Mouse (Mus musculus) heart, adult 2 months (tissue): ENCODE results near the gene Rapgefl1. TPM values are rescaled to one million over a fixed set of nuclear protein-coding genes. Genes with fewer than 3 reads are reported as not detected.

ENCODE experiments used
- DNase-seq, 2 experiments: peaks; one replicate each; pipeline ENCODE4 v3.0.0; 2021
- H3K27ac ChIP-seq: fragments of 200-600 bp; 2 replicates; pipeline ENCODE4 v1.8.1; 2022
- H3K27me3 ChIP-seq: fragments of 200-500 bp; 2 replicates; pipeline ENCODE4 v1.6.1; 2012; ENCODE audit warnings: mild to moderate bottlenecking, low read length, inconsistent platforms, mixed read lengths; ENCODE audit not compliant: control insufficient read depth, insufficient read depth
- H3K36me3 ChIP-seq: fragments of 200-500 bp; 2 replicates; pipeline ENCODE4 v1.6.1; 2012; ENCODE audit warnings: low read length, inconsistent platforms; ENCODE audit not compliant: control insufficient read depth, insufficient read depth
- H3K4me1 ChIP-seq: fragments of 200-500 bp; 2 replicates; pipeline ENCODE4 v1.6.1; 2011; ENCODE audit warnings: low read length; ENCODE audit not compliant: control insufficient read depth, insufficient read depth
- H3K4me3 ChIP-seq: fragments of 200-600 bp; 2 replicates; pipeline ENCODE4 v1.8.1; 2022
- H3K79me2 ChIP-seq: fragments of 200-500 bp; replicated peaks from 2 replicates; pipeline ENCODE4 v1.6.1; 2012; ENCODE audit warnings: mild to moderate bottlenecking, inconsistent platforms, low read length, moderate library complexity, mixed read lengths; ENCODE audit not compliant: control insufficient read depth, insufficient read depth
- H3K9ac ChIP-seq: fragments of 200-500 bp; 2 replicates; pipeline ENCODE4 v1.6.1; 2012; ENCODE audit warnings: low read depth, mild to moderate bottlenecking, control low read depth, inconsistent platforms, low read length, mixed read lengths
- CTCF ChIP-seq: fragments of 200-600 bp; IDR thresholded peaks from 2 replicates; pipeline ENCODE4 v1.8.1; 2022; ENCODE audit warnings: antibody characterized with exemption, mild to moderate bottlenecking, moderate library complexity
- EP300 ChIP-seq: fragments of 200-500 bp; IDR thresholded peaks from 2 replicates; pipeline ENCODE4 v1.6.1; 2011; ENCODE audit warnings: low read depth, low read length, control low read depth; ENCODE audit not compliant: insufficient read depth
- POLR2A ChIP-seq: fragments of 200-500 bp; IDR thresholded peaks from 2 replicates; pipeline ENCODE4 v1.6.1; 2011; ENCODE audit warnings: mild to moderate bottlenecking, low read depth, low read length, control low read depth; ENCODE audit not compliant: insufficient read depth
- WGBS: fragments of 180-500 bp; shearing (Covaris S2); methylation state at CpG from one replicate; pipeline ENCODE4 v1.1.7; 2018; 5-methylcytosine and 5-hydroxymethylcytosine counted together
- intact Hi-C: fragments of 180-260 bp; cut with DNase I; formaldehyde crosslinking; loops from one replicate; pipeline ENCODE4 v1.15.1; 2025
- polyA plus RNA-seq: library from polyadenylated mRNA; depleted of rRNA; stranded (reverse); fragments of >200 nt; gene quantifications from 2 replicates; pipeline ENCODE4 v1.2.3, GENCODE M21; 2012
- total RNA-seq, 2 experiments: library from RNA; stranded (reverse); gene quantifications; 2 replicates each; pipeline ENCODE4 v1.2.3; 2021

Gene Rapgefl1
- total and polyA plus RNA-seq, 3 experiments, result 0.50 to 3.0 (median 0.77) TPM

DNA sequence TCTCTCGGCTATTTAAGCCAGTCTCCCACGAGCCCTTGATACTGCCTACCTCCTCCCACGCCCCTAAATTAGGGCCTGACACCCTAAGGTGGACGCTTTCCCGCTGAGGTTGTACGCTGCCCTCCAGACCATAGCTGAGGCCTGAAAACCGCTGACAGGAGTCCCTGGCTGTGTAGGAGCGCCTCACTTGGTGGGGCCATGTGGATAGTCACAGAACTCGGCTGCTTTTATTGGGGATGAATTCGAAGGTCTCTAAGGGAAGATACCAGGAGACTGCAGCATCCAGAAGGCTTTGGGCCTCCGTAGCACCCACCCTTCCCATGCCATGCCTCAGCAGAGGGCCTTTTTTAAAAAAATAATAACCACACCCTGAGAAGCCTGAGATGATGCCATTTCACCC lies 1.3 kb downstream of the Rapgefl1 start:
- intact Hi-C loops, result no loop called here
- Histone ChIP-seq H3K36me3 (no peaks in the 10 kb centered on the region), H3K79me2 (no peaks in the 10 kb centered on the region), H3K4me1 (peaks cover 1% of the 10 kb centered on the region; the same call in 1 of the 2 replicates), H3K9ac (no peak overlapping the region), H3K27ac (no peak overlapping the region), H3K4me3 (no peak overlapping the region), H3K27me3 (no peaks in the 10 kb centered on the region)
- WGBS, result 77% methylated on average over 11 of the region's 11 CpGs
- no peak for DNase-seq
- TF ChIP-seq CTCF (no peak), POLR2A (no peak), EP300 (no peak)

DNA sequence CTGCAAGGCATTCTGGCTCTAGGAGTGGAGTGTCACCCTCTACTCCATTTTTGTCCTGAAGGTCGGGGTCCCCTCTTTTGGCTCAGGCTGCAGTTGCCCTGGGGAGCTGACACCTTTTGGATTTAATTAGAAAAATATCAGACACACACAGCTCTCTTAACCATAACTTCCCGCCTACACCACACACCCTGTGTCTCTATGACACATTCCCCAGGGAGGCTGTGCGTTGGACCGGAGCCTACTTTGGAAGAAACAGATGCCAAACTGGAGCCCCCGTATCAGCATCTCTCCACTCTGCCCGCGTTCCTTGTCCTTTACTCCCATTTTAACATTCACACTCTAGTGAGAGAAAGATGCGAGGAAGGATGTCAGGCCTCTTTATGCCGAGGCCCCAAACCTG lies 1.9 kb downstream of the Rapgefl1 start:
- Histone ChIP-seq H3K36me3 (no peaks in the 10 kb centered on the region), H3K27me3 (no peaks in the 10 kb centered on the region), H3K4me3 (no peak overlapping the region), H3K27ac (no peak overlapping the region), H3K4me1 (peaks cover 1% of the 10 kb centered on the region; the same call in 1 of the 2 replicates), H3K79me2 (no peaks in the 10 kb centered on the region), H3K9ac (no peak overlapping the region)
- 59% methylated on average over 9 of the region's 9 CpGs for WGBS
- TF ChIP-seq CTCF (no peak), EP300 (no peak), POLR2A (no peak)
- DNase-seq, result no peak
- intact Hi-C loops, result no loop called here

DNA sequence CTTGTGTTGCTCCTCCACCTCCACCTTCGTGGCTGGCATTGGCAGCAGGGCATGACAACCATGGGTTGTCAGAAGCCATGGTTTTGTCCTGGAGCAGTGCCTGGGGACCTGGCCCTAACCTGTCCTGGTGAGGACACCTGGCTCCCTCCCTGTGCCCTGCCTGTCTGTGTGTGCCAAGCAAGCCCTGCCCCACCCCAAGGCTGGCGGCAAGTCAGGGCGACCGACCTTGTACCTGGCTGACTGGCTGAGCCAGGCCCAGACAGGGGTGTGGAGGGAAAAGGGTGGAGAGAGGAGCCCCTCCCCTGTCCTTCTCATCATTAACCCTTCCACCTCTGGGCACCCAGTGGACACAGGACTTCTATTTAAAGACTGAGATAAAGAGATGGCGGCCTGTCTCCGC lies 2.8 kb downstream of the Rapgefl1 start:
- Histone ChIP-seq H3K27ac (no peak overlapping the region), H3K9ac (no peak overlapping the region), H3K79me2 (no peaks in the 10 kb centered on the region), H3K4me1 (peaks cover 1% of the 10 kb centered on the region; the same call in 1 of the 2 replicates), H3K4me3 (no peak overlapping the region), H3K27me3 (no peaks in the 10 kb centered on the region), H3K36me3 (no peaks in the 10 kb centered on the region)
- WGBS, result 50% methylated on average over 6 of the region's 6 CpGs
- no peak for TF ChIP-seq POLR2A
- TF ChIP-seq EP300, result no peak
- no peak for TF ChIP-seq CTCF
- intact Hi-C loops, result no loop called here
- DNase-seq, result no peak

DNA sequence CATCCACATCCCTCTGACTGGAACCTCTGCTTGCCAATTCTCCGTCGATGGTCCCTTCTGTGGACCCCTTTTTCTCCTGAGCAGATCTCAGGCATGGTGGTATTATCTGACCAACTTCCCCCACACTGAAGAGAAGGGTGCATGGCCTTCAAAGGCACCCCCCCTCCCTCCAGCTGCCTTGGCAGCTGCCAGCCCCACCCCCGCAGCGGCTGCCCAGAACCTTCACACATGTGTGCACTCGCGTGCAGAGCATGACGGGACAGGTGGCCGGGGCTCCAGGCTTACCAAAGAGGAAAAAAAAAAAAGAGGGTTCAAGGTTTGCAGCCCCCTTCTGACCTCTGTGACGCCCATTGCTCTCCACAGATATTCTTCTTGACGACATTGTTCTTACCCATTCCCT lies 3.3 kb downstream of the Rapgefl1 start:
- intact Hi-C loops, result no loop called here
- 68% methylated on average over 10 of the region's 10 CpGs for WGBS
- Histone ChIP-seq H3K79me2 (no peaks in the 10 kb centered on the region), H3K27me3 (no peaks in the 10 kb centered on the region), H3K4me1 (peaks cover 1% of the 10 kb centered on the region; the same call in 1 of the 2 replicates), H3K4me3 (no peak overlapping the region), H3K9ac (no peak overlapping the region), H3K36me3 (no peaks in the 10 kb centered on the region), H3K27ac (no peak overlapping the region)
- DNase-seq, result no peak
- no peak for TF ChIP-seq POLR2A
- no peak for TF ChIP-seq CTCF
- TF ChIP-seq EP300, result no peak

DNA sequence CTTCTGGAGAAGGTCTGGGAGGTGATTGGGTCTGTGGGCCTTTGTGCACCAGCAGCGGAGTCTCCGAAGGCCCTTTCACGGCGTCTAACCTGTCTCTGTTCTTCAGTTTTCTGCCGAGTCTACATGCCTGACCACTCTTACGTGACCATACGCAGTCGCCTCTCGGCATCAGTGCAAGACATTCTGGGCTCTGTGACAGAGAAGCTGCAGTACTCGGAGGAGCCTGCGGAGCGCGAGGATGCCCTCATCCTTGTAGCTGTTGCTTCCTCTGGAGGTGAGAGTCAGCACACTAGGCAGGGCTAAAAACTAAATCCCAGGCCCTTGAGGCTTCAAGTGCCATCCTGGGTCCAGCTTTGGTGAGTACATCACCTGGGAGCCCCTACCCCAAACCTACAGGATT lies 9.4 kb downstream of the Rapgefl1 start:
- no peaks in the 10 kb centered on the region for H3K36me3 ChIP-seq
- intact Hi-C loops, result no loop called here

DNA sequence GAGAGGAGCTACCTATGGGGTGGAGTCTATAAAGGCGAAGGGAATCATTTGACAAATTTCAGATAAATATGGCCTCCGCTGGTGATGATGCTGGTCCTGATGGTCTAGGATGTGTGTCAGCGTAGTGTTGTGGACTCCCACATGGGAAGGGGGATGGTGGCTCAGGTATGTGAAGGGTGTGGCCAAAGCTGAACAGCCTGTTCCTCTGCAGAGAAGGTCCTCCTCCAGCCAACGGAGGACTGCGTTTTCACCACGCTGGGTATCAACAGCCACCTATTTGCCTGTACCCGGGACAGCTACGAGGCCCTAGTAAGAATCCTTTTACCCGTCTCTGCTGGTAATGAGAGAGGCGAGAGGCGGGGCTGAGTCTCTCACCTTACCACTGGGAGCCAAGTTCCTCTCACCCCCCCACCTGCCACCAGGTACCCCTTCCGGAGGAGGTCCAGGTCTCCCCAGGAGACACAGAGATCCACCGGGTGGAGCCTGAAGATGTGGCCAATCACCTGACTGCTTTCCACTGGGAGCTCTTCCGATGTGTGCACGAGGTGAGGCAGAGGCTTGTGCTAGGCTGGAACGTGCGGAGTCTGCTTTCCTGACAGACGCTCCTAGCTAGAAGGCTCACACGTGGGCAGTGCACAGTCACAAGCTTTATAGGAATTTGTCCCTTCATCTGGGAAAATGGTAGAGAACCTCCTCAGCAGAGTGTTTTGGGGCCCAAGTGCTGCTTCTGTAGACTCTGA lies 10.4 kb downstream of the Rapgefl1 start:
- H3K4me1 ChIP-seq, result no peaks in the 10 kb centered on the region
- no peak overlapping the region for H3K4me3 ChIP-seq
- DNase-seq, result no peak
- intact Hi-C loops, result no loop called here
- no peaks in the 10 kb centered on the region for H3K27me3 ChIP-seq
- TF ChIP-seq EP300 (no peak), POLR2A (no peak), CTCF (no peak)
- no peak overlapping the region for H3K27ac ChIP-seq
- 62% methylated on average over 19 of the region's 19 CpGs for WGBS
- no peaks in the 10 kb centered on the region for H3K79me2 ChIP-seq
- H3K9ac ChIP-seq, result no peak overlapping the region
- no peaks in the 10 kb centered on the region for H3K36me3 ChIP-seq

More for the DNA sequence above, 9.4 kb downstream of the Rapgefl1 start:
- TF ChIP-seq POLR2A (no peak), EP300 (no peak), CTCF (no peak)
- no peak for DNase-seq
- no peaks in the 10 kb centered on the region for H3K27me3 ChIP-seq
- H3K27ac ChIP-seq, result no peak overlapping the region
- H3K4me3 ChIP-seq, result no peak overlapping the region
- WGBS, result 62% methylated on average over 13 of the region's 13 CpGs
- H3K4me1 ChIP-seq, result no peaks in the 10 kb centered on the region
- no peaks in the 10 kb centered on the region for H3K79me2 ChIP-seq
- no peak overlapping the region for H3K9ac ChIP-seq
